8 mouse cellular contexts compared by ENCODE assay signal in genomic region chr3:94456529-94457000, GRCm38 (mm10). TPM values are rescaled to one million over a fixed set of nuclear protein-coding genes. Genes with fewer than 3 reads are reported as not detected.
DNase-seq lines count a peak whose midpoint lies in the region; ATAC-seq and TF ChIP-seq lines count a peak whose summit lies in the region.

No protein-coding gene starts in this region.

- peak; percentile 92 for DNase-seq in Muller cell, postnatal 12 days (ENCODE audit: inconsistent ontology term)
- DNase-seq in cerebellum, adult 2 months = peak; percentile 77 to 79
- peak; percentile 96 for DNase-seq in forebrain, postnatal 0 days
- DNase-seq in layer of hippocampus, adult 9-11 months = peak; percentile 84
- peak; percentile 97 for DNase-seq in lung, postnatal 0 days (ENCODE audit: low spot score)
- DNase-seq in ovary, postnatal 14 days (ENCODE audit: low spot score) = peak; percentile 71
- peak; percentile 53 to 74 for DNase-seq in thymus, postnatal 10 days (ENCODE audit: low spot score in 2 of 2)

- H3K4me2 ChIP-seq in forebrain, postnatal 0 days (ENCODE audit: low read depth) = peak overlapping the region; percentile 45
- H3K4me2 ChIP-seq in lung, postnatal 0 days (replicated peaks; ENCODE audit: low read depth, low read length) = no peak overlapping the region

- H3K9me3 ChIP-seq in forebrain, postnatal 0 days (ENCODE audit: low read length) = no peaks in the 10 kb centered on the region
- no peaks in the 10 kb centered on the region for H3K9me3 ChIP-seq in lung, postnatal 0 days (ENCODE audit: low read length)

- peak overlapping the region; percentile 44 for H3K9ac ChIP-seq in forebrain, postnatal 0 days
- H3K9ac ChIP-seq in lung, postnatal 0 days (replicated peaks; ENCODE audit: low read depth) = no peak overlapping the region

- no peaks in the 10 kb centered on the region for H3K27me3 ChIP-seq in cerebellum, adult 2 months (ENCODE audit: control insufficient read depth, insufficient read depth, low read length)
- no peaks in the 10 kb centered on the region for H3K27me3 ChIP-seq in forebrain, postnatal 0 days (ENCODE audit: insufficient read depth, low read length)
- H3K27me3 ChIP-seq in lung, postnatal 0 days (replicated peaks; ENCODE audit: insufficient read depth, low read length) = no peaks in the 10 kb centered on the region

- no peak for TF ChIP-seq EP300 in lung, postnatal 0 days (IDR thresholded peaks at IDR 0.05)

- ATAC-seq in forebrain, postnatal 0 days = peak; percentile 94
- peak; percentile 94 to 96 for ATAC-seq in hematopoietic stem cell, adult 5-6 weeks (replicated peaks in 1 of 2; ENCODE audit: insufficient read depth in 1 of 2, low FRiP score in 2 of 2, low TSS enrichment in 1 of 2, low read depth in 1 of 2, poor library complexity in 2 of 2, severe bottlenecking in 2 of 2)
- peak; percentile 96 for ATAC-seq in lung, postnatal 0 days

- H3K36me3 ChIP-seq in forebrain, postnatal 0 days (ENCODE audit: insufficient read depth) = no peaks in the 10 kb centered on the region
- no peaks in the 10 kb centered on the region for H3K36me3 ChIP-seq in lung, postnatal 0 days (ENCODE audit: insufficient read depth, low read length)

- WGBS in cerebellum, adult 2 months = under 1% methylated on average over 12 of the region's 12 CpGs
- WGBS in forebrain, postnatal 0 days = 1% methylated on average over 12 of the region's 12 CpGs
- 2% methylated on average over 12 of the region's 12 CpGs for WGBS in lung, postnatal 0 days

- H3K4me3 ChIP-seq in cerebellum, adult 2 months (replicated peaks; ENCODE audit: insufficient read depth, low read depth, low read length) = peak overlapping the region; percentile 33
- H3K4me3 ChIP-seq in forebrain, postnatal 0 days (ENCODE audit: low read depth, low read length) = peak overlapping the region; percentile 37
- H3K4me3 ChIP-seq in lung, postnatal 0 days (ENCODE audit: low read depth, low read length) = no peak overlapping the region

- no peaks in the 10 kb centered on the region for H3K4me1 ChIP-seq in cerebellum, adult 2 months (ENCODE audit: control insufficient read depth, insufficient read depth, low read length)
- H3K4me1 ChIP-seq in forebrain, postnatal 0 days (ENCODE audit: insufficient read depth) = no peaks in the 10 kb centered on the region
- H3K4me1 ChIP-seq in lung, postnatal 0 days (ENCODE audit: insufficient read depth, low read depth, low read length) = no peaks in the 10 kb centered on the region

- no peak for TF ChIP-seq POLR2A in cerebellum, adult 2 months (IDR thresholded peaks at IDR 0.05; ENCODE audit: borderline replicate concordance, insufficient read depth, low read length)

- peak; percentile 83 for TF ChIP-seq CTCF in cerebellum, adult 2 months (IDR thresholded peaks at IDR 0.05; ENCODE audit: borderline replicate concordance, insufficient read depth, low read depth, low read length)
- peak; percentile 90 for TF ChIP-seq CTCF in forebrain, postnatal 0 days (IDR thresholded peaks at IDR 0.05; ENCODE audit: low read depth)
- peak; percentile 89 for TF ChIP-seq CTCF in lung, postnatal 0 days (IDR thresholded peaks at IDR 0.05)

- H3K27ac ChIP-seq in cerebellum, adult 2 months (ENCODE audit: insufficient read depth, low read length) = no peak overlapping the region
- peak overlapping the region; percentile 64; the same call in 1 of the 2 replicates for H3K27ac ChIP-seq in forebrain, postnatal 0 days (ENCODE audit: low read depth, low read length)
- no peak overlapping the region for H3K27ac ChIP-seq in lung, postnatal 0 days (ENCODE audit: low read length)

RNA-seq across cellular contexts. Expression of gene Oaz3, which starts 12.8 kb away (rescaled TPM):
- polyA plus RNA-seq in cerebellum, adult 2 months (2012; rRNA removed) = 0.15 and 0.32 TPM in 2 replicates
- not detected in 2 replicates for total RNA-seq in forebrain, postnatal 0 days (2014; rRNA removed)
- polyA plus RNA-seq in forebrain, postnatal 0 days (2015; fragmentation: Nextera tagmentation; extraction: Ambion mirVana) = 0.34 and 0.85 TPM in 2 replicates
- 0.25 TPM in 1 of 2 replicates, not detected in the other for total RNA-seq in hematopoietic stem cell, adult 5-6 weeks (2017)
- polyA plus RNA-seq in lung, postnatal 0 days (2015; fragmentation: Nextera tagmentation; extraction: Ambion mirVana) = 0.25 and 0.30 TPM in 2 replicates

RNA-seq across cellular contexts. Expression of gene Mrpl9, which starts 13.4 kb away (rescaled TPM):
- polyA plus RNA-seq in cerebellum, adult 2 months (2012; rRNA removed) = 58.5 and 58.6 TPM in 2 replicates
- total RNA-seq in forebrain, postnatal 0 days (2014; rRNA removed) = 66.4 and 71.6 TPM in 2 replicates
- polyA plus RNA-seq in forebrain, postnatal 0 days (2015; fragmentation: Nextera tagmentation; extraction: Ambion mirVana) = 51.9 and 56.7 TPM in 2 replicates
- total RNA-seq in hematopoietic stem cell, adult 5-6 weeks (2017) = 64.1 and 67.4 TPM in 2 replicates
- polyA plus RNA-seq in lung, postnatal 0 days (2015; fragmentation: Nextera tagmentation; extraction: Ambion mirVana) = 39.2 and 39.7 TPM in 2 replicates

RNA-seq across cellular contexts. Expression of gene Celf3, which starts 21.5 kb away (rescaled TPM):
- polyA plus RNA-seq in cerebellum, adult 2 months (2012; rRNA removed) = 112 and 123 TPM in 2 replicates
- 223 and 278 TPM in 2 replicates for total RNA-seq in forebrain, postnatal 0 days (2014; rRNA removed)
- 247 and 295 TPM in 2 replicates for polyA plus RNA-seq in forebrain, postnatal 0 days (2015; fragmentation: Nextera tagmentation; extraction: Ambion mirVana)
- total RNA-seq in hematopoietic stem cell, adult 5-6 weeks (2017) = not detected in 2 replicates
- 0.80 and 1.2 TPM in 2 replicates for polyA plus RNA-seq in lung, postnatal 0 days (2015; fragmentation: Nextera tagmentation; extraction: Ambion mirVana)

RNA-seq across cellular contexts. Expression of gene Riiad1, which starts 23.6 kb away (rescaled TPM):
- polyA plus RNA-seq in cerebellum, adult 2 months (2012; rRNA removed) = 1.3 and 1.6 TPM in 2 replicates
- 7.3 and 14.2 TPM in 2 replicates for total RNA-seq in forebrain, postnatal 0 days (2014; rRNA removed)
- 24.7 and 27.1 TPM in 2 replicates for polyA plus RNA-seq in forebrain, postnatal 0 days (2015; fragmentation: Nextera tagmentation; extraction: Ambion mirVana)
- not detected in 2 replicates for total RNA-seq in hematopoietic stem cell, adult 5-6 weeks (2017)
- 28.7 and 32.9 TPM in 2 replicates for polyA plus RNA-seq in lung, postnatal 0 days (2015; fragmentation: Nextera tagmentation; extraction: Ambion mirVana)

RNA-seq across cellular contexts. Expression of gene Tdrkh, which starts 43.5 kb away (rescaled TPM):
- polyA plus RNA-seq in cerebellum, adult 2 months (2012; rRNA removed) = 21.4 and 22.8 TPM in 2 replicates
- 9.8 and 13.6 TPM in 2 replicates for total RNA-seq in forebrain, postnatal 0 days (2014; rRNA removed)
- 43.8 and 49.2 TPM in 2 replicates for polyA plus RNA-seq in forebrain, postnatal 0 days (2015; fragmentation: Nextera tagmentation; extraction: Ambion mirVana)
- 7.8 and 9.5 TPM in 2 replicates for total RNA-seq in hematopoietic stem cell, adult 5-6 weeks (2017)
- 2.1 and 4.7 TPM in 2 replicates for polyA plus RNA-seq in lung, postnatal 0 days (2015; fragmentation: Nextera tagmentation; extraction: Ambion mirVana)

Comparison
In these comparisons a context has a peak if more than half of its experiments do, and no peak if none do; other contexts are left out.
1. RNA of gene Celf3, which starts 21.5 kb away (polyA plus RNA-seq): 247 to 295 TPM in forebrain, postnatal 0 days and 112 to 123 TPM in cerebellum, adult 2 months; 0.80 to 1.2 TPM in lung, postnatal 0 days; every median in the first group is over 10 times any median in the second.
2. Peak in every context shown above with its lines, with median percentiles within 50 percentile points of each other: DNase-seq, CTCF ChIP-seq and ATAC-seq.